Mouse (Mus musculus): ENCODE measurements at regions not wholly inside any gene's neighbourhood (a gene's known extent, or its start where the extent isn't known, plus 50 kb on each side); places are given as distances from the start of the nearest gene placed in this dataset.

DNA sequence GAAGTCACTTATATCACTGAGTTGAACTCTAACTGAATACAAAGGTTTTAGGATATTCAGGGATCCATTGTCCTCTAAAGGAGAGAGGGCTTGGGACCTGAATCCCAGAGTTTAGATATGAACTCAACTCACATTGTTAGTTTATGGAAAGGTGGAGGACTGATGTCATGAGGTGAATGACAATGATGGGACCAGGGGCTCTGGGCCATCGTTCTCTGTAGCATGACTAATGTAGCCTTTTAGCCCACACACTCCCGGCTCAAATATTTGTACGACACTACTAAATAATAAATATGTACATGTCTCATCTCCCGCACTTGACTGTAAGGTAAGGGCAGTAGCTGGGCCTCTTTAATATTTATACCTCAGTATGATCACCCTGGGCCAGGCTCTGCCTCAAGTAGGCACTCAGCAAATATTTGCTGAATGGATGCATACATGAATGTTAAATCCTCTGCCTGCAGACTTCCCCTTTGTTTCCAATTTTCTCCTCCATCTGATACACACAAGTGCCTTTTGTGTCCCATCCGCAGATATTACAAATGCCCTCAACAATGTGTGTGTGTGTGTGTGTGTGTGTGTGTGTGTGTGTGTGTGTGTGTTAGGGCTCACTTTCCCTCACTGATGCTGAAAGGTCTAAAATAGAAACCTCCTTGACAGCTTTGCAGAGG, 59.2 kb upstream of the 4933402D24Rik start:
- peak; percentile 35 for DNase-seq

DNA sequence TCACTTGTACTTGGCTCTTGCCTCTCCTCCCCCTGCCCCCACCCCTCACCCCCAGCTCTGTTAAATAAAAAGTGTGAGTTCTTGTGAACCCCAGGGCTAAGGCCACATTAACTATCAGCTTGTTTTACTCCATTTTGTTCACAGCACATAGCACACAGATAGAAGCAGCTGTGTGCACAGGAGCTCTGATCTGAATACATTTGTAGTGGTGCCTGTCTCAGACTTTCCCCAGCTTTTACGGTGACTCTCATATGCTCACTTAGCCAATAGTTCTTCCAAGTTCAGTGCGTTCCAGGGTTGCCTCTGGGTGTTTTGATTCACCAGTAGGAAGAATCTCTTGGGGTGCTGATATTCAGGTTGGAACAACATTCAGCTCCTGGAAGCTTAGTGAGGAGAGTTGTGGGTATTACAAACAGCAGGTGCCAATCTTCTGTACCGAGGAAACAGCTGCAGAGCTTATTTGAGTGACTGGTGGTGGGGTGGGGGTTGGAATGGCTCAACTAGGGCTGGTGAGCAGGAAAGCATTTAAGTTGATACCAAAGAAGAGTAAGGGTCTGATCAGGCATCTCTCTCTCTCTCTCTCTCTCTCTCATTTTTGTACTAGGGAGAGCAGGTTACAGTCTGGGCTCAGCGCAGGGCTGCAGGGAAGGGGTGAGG, 51.7 kb upstream of the 4933402D24Rik start:
- peak; percentile 64 for DNase-seq

DNA sequence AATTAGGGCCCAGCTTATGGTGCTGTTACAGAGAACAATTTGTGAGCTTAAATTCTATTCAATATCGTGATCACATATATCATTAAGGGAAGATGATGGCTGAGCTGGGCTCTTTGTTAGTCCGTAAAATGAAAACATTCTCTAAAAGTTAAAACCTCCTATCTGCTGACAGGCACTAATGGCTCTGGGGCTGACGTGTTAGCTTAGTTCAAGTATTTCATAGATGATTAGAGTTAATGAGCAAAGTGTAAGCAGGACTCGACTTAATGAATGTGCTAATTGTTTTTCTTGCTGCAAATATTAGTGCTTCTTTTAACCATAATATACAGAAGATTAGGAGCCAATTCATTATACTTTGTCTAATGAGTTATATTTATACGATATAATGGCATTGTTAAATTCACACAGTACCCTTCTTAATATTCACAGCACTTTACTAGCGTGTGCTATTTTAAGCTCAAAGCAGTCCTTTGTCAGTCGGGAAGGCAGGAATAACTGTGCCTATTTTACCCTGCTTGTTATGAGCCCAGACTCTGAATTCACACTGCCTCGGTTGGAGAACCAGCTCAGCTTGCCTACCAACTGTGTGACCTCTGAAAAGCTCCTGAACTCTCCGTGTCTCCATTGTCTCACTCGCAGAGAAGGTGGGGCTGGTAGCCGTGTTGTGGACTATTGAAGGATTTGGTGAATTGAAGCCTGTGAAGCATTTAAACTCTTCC, 50.6 kb upstream of the 4933402D24Rik start:
- peak; percentile 43 for DNase-seq

Measured in heart, adult 11 months (tissue).